Mouse (Mus musculus) megakaryocyte, embryonic 14.5 days (primary cell): Measurements from ENCODE around the gene Tceanc. TPM values are rescaled to one million over a fixed set of nuclear protein-coding genes. Genes with fewer than 3 reads are reported as not detected.

Source experiments
- H3K27me3 ChIP-seq: replicated peaks from 2 replicates; pipeline ENCODE3; 2012; ENCODE audit warnings: inconsistent platforms
- H3K36me3 ChIP-seq: replicated peaks from 2 replicates; pipeline ENCODE3; 2012; ENCODE audit warnings: low read length, inconsistent platforms, mixed read lengths
- H3K4me1 ChIP-seq: 2 replicates; pipeline ENCODE4 v1.6.1; 2012; ENCODE audit warnings: inconsistent platforms
- H3K4me3 ChIP-seq: replicated peaks from 2 replicates; pipeline ENCODE3; 2012; ENCODE audit warnings: moderate library complexity, mild to moderate bottlenecking, inconsistent platforms
- H3K9me3 ChIP-seq: 2 replicates; pipeline ENCODE4 v1.6.1; 2012; ENCODE audit warnings: inconsistent platforms
- FLI1 ChIP-seq: IDR thresholded peaks from 2 replicates; pipeline ENCODE4 v1.6.1; 2012; ENCODE audit warnings: low read length, inconsistent platforms, mixed read lengths
- GATA1 ChIP-seq: IDR thresholded peaks from 3 replicates; pipeline ENCODE4 v1.6.1; 2012; ENCODE audit warnings: mixed read lengths, low read length, inconsistent platforms, borderline replicate concordance
- polyA plus RNA-seq: library from polyadenylated mRNA; stranded (reverse); fragments of >175 nt; gene quantifications from 2 replicates; pipeline ENCODE4 v1.2.3, GENCODE M21; 2012; ENCODE audit warnings: low replicate concordance; ENCODE audit not compliant: insufficient read depth

Gene Tceanc
- polyA plus RNA-seq, 1 experiment: 0.54 TPM

DNA sequence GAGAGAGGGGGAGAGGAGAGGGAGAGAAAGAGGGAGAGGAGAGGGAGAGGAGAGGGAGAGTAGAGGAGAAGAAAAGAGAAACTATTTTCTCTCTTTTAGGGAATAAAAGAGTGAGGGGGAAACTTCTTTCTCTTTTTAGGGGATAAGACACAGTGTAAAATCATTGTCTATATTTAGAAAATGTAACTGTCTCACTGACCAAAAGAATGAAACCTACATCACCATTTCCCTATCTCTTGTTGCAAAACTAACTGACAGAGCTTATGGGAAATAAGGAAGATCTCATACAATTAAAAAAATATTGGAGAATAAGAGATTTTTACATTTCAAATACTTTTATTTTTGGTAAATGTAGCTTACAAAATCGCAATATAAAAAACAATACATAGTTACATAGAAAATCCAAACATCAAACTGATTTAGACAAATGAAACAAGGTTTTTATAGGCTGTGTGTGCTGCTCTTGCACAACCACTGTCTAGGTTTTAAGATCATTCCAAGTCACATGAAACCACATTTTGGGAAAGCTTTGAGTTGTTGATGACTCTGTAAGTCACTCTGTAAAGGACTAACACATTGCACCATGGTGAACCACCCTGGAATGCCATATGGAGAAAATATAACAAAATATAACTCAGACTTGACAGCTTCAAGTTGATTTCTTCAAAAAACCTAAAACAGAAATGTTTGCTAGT, 18.7 kb downstream of the Tceanc start:
- TF ChIP-seq GATA1 (no peak), FLI1 (no peak)

GRCm38 (mm10) chrX:166497771-166498170, 20.6 kb downstream of the Tceanc start:
- Histone ChIP-seq H3K36me3 (peaks cover 15% of the 10 kb centered on the region), H3K4me1 (peaks cover 18% of the 10 kb centered on the region; the same call in 1 of the 2 replicates), H3K4me3 (peak overlapping the region; percentile 53), H3K27me3 (no peaks in the 10 kb centered on the region), H3K9me3 (no peaks in the 10 kb centered on the region)
- TF ChIP-seq FLI1: no peak
- no peak for TF ChIP-seq GATA1

More for the DNA sequence above, 18.7 kb downstream of the Tceanc start:
- no peaks in the 10 kb centered on the region for H3K9me3 ChIP-seq
- H3K4me3 ChIP-seq: no peak overlapping the region
- peaks cover 21% of the 10 kb centered on the region; the same call in 1 of the 2 replicates for H3K4me1 ChIP-seq
- H3K27me3 ChIP-seq: peaks cover 3% of the 10 kb centered on the region
- H3K36me3 ChIP-seq: peaks cover 33% of the 10 kb centered on the region

GRCm38 (mm10) chrX:166495052-166495451, 23.3 kb downstream of the Tceanc start:
- Histone ChIP-seq H3K4me3 (no peak overlapping the region), H3K27me3 (no peaks in the 10 kb centered on the region), H3K36me3 (no peaks in the 10 kb centered on the region), H3K4me1 (peaks cover 18% of the 10 kb centered on the region; the same call in 1 of the 2 replicates), H3K9me3 (no peaks in the 10 kb centered on the region)
- TF ChIP-seq FLI1 (no peak), GATA1 (no peak)

DNA sequence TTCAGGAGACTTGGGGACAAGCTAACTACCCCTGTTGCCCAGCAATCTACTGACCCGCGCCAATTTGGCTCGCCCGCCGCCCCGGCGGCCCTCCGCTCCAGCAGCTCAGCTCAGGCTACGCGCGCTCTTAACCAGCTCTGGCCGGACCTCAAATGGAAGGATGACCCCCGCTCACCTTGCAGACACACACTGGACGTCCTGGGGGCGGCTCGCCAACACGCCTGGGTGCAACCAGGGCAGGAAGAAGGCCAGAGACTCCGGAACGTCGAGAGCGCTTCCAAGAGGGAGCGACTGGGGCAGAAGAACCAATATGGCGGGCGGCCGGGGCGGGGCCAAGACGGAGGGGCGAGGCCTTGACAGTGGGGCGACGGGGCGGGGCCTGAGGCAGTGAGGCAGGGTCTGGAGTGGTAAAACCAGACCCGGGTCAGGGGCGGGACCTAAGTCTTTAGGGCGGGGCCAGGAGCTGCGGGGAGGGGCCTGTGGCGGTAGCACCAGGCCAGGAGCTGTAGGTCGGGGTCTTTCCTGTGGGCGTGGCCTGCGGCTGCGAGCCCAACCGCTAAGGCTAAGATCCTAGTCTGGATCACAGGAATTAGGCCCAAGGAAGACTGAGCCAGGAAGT, 38.9 kb downstream of the Tceanc start, which contains the start of gene Rab9:
Gene Rab9, minus strand, starts transcription at position 503 of the 619 bp plus-strand sequence.
- Histone ChIP-seq H3K9me3 (0 out of 2 replicates have a peak, but pooled peaks cover 6% of the 10 kb centered on the region), H3K36me3 (peaks cover 21% of the 10 kb centered on the region), H3K4me1 (peaks cover 23% of the 10 kb centered on the region), H3K4me3 (peak within 1 kb of the TSS; percentile 92), H3K27me3 (peaks cover 2% of the 10 kb centered on the region)
- TF ChIP-seq GATA1: no peak
- no peak for TF ChIP-seq FLI1

- peaks cover 30% of the 10 kb centered on the region for H3K4me1 ChIP-seq
- 0 out of 2 replicates have a peak, but pooled peaks cover 6% of the 10 kb centered on the region for H3K9me3 ChIP-seq
- H3K4me3 ChIP-seq: peak overlapping the region; percentile 92
- peaks cover 24% of the 10 kb centered on the region for H3K36me3 ChIP-seq
- TF ChIP-seq GATA1: no peak
- no peak for TF ChIP-seq FLI1
- H3K27me3 ChIP-seq: peaks cover 2% of the 10 kb centered on the region
Measured at GRCm38 (mm10) chrX:166478631-166479364, 39.6 kb downstream of the Tceanc start.

- Histone ChIP-seq H3K27me3 (peaks cover 2% of the 10 kb centered on the region), H3K9me3 (0 out of 2 replicates have a peak, but pooled peaks cover 6% of the 10 kb centered on the region), H3K36me3 (peaks cover 24% of the 10 kb centered on the region), H3K4me3 (no peak overlapping the region), H3K4me1 (peaks cover 38% of the 10 kb centered on the region)
- TF ChIP-seq GATA1: no peak
- no peak for TF ChIP-seq FLI1
Measured at GRCm38 (mm10) chrX:166477393-166477792, 41.0 kb downstream of the Tceanc start.

DNA sequence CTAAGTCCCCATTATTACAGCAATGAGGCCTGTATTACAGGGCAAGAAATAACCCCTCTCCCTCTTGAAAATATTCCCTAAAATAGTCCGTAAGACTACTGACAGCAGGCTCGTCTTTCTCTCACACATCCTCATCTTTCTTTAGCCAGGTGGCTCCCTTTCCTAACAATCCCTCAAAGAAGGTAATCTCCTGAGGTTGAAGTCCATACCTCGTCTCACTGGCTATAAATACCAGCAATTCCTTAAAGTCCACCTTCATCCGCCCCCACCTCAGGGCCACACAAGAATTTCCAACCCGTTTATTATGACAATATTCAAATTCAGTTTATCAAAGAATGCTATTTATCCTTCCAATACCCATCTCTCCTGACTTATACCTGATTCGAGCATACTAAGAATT, 45.8 kb downstream of the Tceanc start:
- peaks cover 48% of the 10 kb centered on the region for H3K36me3 ChIP-seq

DNA sequence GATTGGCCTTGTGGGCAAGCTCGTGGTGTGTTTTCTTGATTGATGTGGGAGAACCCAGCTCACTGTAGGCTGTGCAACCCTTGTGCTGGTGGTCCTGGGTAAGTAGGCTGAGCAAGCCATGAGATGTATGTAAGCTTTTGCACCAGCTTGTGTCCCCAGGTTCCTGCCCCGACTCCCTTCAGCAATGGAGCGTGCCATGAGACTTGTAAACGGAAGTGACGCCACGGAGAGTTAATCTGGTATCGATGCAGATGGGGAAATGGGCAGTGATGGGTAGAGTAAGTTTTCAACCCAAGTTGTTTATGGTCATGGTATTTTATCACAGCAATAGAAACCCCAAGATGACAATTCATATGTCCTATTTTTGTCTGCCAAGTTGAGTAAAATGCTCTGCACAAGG, 50.0 kb downstream of the Tceanc start:
- H3K4me1 ChIP-seq: peaks cover 60% of the 10 kb centered on the region
- H3K27me3 ChIP-seq: peaks cover 13% of the 10 kb centered on the region
- peaks cover 33% of the 10 kb centered on the region for H3K36me3 ChIP-seq
- no peak for TF ChIP-seq GATA1
- no peak for TF ChIP-seq FLI1
- H3K4me3 ChIP-seq: no peak overlapping the region
- H3K9me3 ChIP-seq: no peaks in the 10 kb centered on the region

More for the DNA sequence above, 45.8 kb downstream of the Tceanc start:
- Histone ChIP-seq H3K4me1 (peaks cover 70% of the 10 kb centered on the region), H3K27me3 (peaks cover 13% of the 10 kb centered on the region), H3K4me3 (no peak overlapping the region), H3K9me3 (no peaks in the 10 kb centered on the region)
- TF ChIP-seq GATA1 (no peak), FLI1 (no peak)

- no peaks in the 10 kb centered on the region for H3K9me3 ChIP-seq
- H3K4me3 ChIP-seq: no peak overlapping the region
Measured at GRCm38 (mm10) chrX:166455525-166455924, 62.8 kb downstream of the Tceanc start.

More at GRCm38 (mm10) chrX:166455525-166455924, 62.8 kb downstream of the Tceanc start:
- peaks cover 28% of the 10 kb centered on the region for H3K4me1 ChIP-seq
- peaks cover 1% of the 10 kb centered on the region for H3K27me3 ChIP-seq
- H3K36me3 ChIP-seq: peaks cover 62% of the 10 kb centered on the region
- TF ChIP-seq GATA1 (no peak), FLI1 (no peak)
